Mouse (Mus musculus) limb, embryonic 14.5 days (tissue): ENCODE measurements at regions not wholly inside any gene's neighbourhood (a gene's known extent, or its start where the extent isn't known, plus 50 kb on each side); places are given as distances from the start of the nearest gene placed in this dataset.

Source experiments
- ATAC-seq: fragments of 200-750 bp; cut with Nextera tagmentation; 2 replicates; pipeline ENCODE4 v1.8.0; 2017; ENCODE audit warnings: low read depth, moderate number of reproducible peaks, moderate TSS enrichment; ENCODE audit not compliant: low FRiP score
- DNase-seq: peaks from one replicate; pipeline ENCODE4 v3.0.0-alpha.2; 2015; ENCODE audit warnings: low spot score
- H3K27ac ChIP-seq: fragments of 300-500 bp; sonication (generic); replicated peaks from 2 replicates; pipeline ENCODE4 v1.5.1; 2014; ENCODE audit warnings: low read depth, mild to moderate bottlenecking, low read length, moderate library complexity, mixed read lengths
- H3K27me3 ChIP-seq: fragments of 300-500 bp; sonication (generic); 2 replicates; pipeline ENCODE4 v1.6.1; 2014; ENCODE audit warnings: low read length, mixed read lengths; ENCODE audit not compliant: control insufficient read depth, insufficient read depth
- H3K36me3 ChIP-seq: fragments of 300-500 bp; sonication (generic); 2 replicates; pipeline ENCODE4 v1.6.1; 2014; ENCODE audit warnings: mild to moderate bottlenecking, low read length, moderate library complexity, mixed read lengths; ENCODE audit not compliant: control insufficient read depth, insufficient read depth
- H3K4me1 ChIP-seq: fragments of 300-500 bp; sonication (generic); 2 replicates; pipeline ENCODE4 v1.6.1; 2014; ENCODE audit warnings: antibody characterized with exemption, low read length, mixed read lengths; ENCODE audit not compliant: control insufficient read depth, insufficient read depth
- H3K4me2 ChIP-seq: fragments of 300-500 bp; sonication (generic); replicated peaks from 2 replicates; pipeline ENCODE4 v1.6.1; 2014; ENCODE audit warnings: low read depth, mild to moderate bottlenecking, low read length, moderate library complexity; ENCODE audit not compliant: severe bottlenecking
- H3K4me3 ChIP-seq: fragments of 300-500 bp; sonication (generic); replicated peaks from 2 replicates; pipeline ENCODE4 v1.5.1; 2014; ENCODE audit warnings: low read length
- H3K9ac ChIP-seq: fragments of 300-500 bp; sonication (generic); 2 replicates; pipeline ENCODE4 v1.6.1; 2014; ENCODE audit warnings: mild to moderate bottlenecking, low read depth, low read length, moderate library complexity; ENCODE audit not compliant: severe bottlenecking
- H3K9me3 ChIP-seq: fragments of 300-500 bp; sonication (generic); 2 replicates; pipeline ENCODE4 v1.6.1; 2016; ENCODE audit warnings: low read length; ENCODE audit not compliant: control insufficient read depth
- POLR2A ChIP-seq: fragments of 200-500 bp; IDR thresholded peaks from 2 replicates; pipeline ENCODE4 v1.8.0; 2012; ENCODE audit warnings: inconsistent platforms, mild to moderate bottlenecking, moderate library complexity, borderline replicate concordance; ENCODE audit not compliant: insufficient read depth, insufficient read length; ENCODE audit errors: extremely low read depth
- WGBS: fragments of 180-500 bp; shearing (Covaris S2); extraction: QIAGEN DNeasy Blood & Tissue Kit; methylation state at CpG from one replicate; pipeline ENCODE4 v1.1.7; 2014; 5-methylcytosine and 5-hydroxymethylcytosine counted together

DNA sequence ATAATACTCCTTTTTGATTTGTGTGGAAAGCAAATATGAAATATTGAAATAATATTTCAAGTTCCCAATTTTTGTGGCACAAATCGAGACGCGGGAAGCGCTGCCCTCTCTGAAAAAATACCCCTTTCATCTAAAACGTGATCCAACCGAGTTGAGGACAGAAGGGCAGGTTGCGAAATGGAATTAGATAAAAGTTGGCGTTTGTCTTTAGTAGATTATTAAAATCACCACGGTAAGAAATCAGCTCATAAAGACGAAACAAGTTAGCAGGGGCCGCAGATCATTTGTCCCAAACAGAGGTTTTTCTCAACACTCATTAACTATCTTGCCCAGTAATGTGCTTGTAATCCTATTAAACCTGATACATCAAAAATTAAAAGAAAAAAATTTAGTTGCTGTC is 364.2 kb upstream of the Fign start:
- H3K9me3 ChIP-seq: no peaks in the 10 kb centered on the region
- no peak overlapping the region for H3K4me3 ChIP-seq
- no peak for TF ChIP-seq POLR2A
- H3K4me2 ChIP-seq: no peak overlapping the region
- H3K27ac ChIP-seq: no peak overlapping the region
- ATAC-seq (no peak), DNase-seq (no peak)
- no peak overlapping the region for H3K9ac ChIP-seq
- no peaks in the 10 kb centered on the region for H3K27me3 ChIP-seq
- 0 out of 2 replicates have a peak, but pooled peaks cover 3% of the 10 kb centered on the region for H3K4me1 ChIP-seq
- H3K36me3 ChIP-seq: no peaks in the 10 kb centered on the region
- 57% methylated on average over 11 of the region's 11 CpGs for WGBS

DNA sequence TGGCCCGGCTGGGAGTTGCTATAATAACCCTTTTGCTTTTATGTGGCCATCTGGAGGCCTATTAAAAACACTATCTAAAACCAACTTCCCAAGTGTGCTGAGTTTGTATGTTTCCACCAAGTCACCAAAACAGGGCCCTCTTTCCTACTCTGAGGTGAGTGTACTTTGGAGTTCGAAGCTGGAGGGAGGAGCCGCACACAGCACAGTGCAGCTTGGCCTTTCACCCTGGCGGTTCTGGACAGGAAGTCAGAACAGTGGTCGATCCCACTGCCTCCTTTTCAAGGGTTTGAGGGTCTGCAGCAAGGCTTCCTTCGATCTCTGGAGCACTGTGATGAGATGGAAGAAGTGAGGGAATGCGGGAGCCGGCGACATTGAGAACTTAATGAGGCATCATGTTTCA is 363.8 kb upstream of the Fign start:
- 53% methylated on average over 9 of the region's 9 CpGs for WGBS
- Histone ChIP-seq H3K4me1 (0 out of 2 replicates have a peak, but pooled peaks cover 3% of the 10 kb centered on the region), H3K4me2 (no peak overlapping the region), H3K27me3 (no peaks in the 10 kb centered on the region), H3K27ac (no peak overlapping the region), H3K9ac (no peak overlapping the region), H3K9me3 (no peaks in the 10 kb centered on the region), H3K36me3 (no peaks in the 10 kb centered on the region), H3K4me3 (no peak overlapping the region)
- ATAC-seq (no peak), DNase-seq (no peak)
- no peak for TF ChIP-seq POLR2A

GRCm38 (mm10) chr2:64458171-64458570 is 360.3 kb upstream of the Fign start:
- TF ChIP-seq POLR2A: no peak
- H3K36me3 ChIP-seq: no peaks in the 10 kb centered on the region
- H3K27ac ChIP-seq: no peak overlapping the region
- DNase-seq: no peak
- no peaks in the 10 kb centered on the region for H3K9me3 ChIP-seq
- no peak overlapping the region for H3K9ac ChIP-seq
- no peak for ATAC-seq
- H3K27me3 ChIP-seq: no peaks in the 10 kb centered on the region
- H3K4me2 ChIP-seq: no peak overlapping the region
- no peak overlapping the region for H3K4me3 ChIP-seq
- 59% methylated on average over 5 of the region's 5 CpGs for WGBS
- H3K4me1 ChIP-seq: 0 out of 2 replicates have a peak, but pooled peaks cover 3% of the 10 kb centered on the region

- WGBS: 53% methylated on average over 6 of the region's 6 CpGs
- no peak overlapping the region for H3K4me3 ChIP-seq
- no peaks in the 10 kb centered on the region for H3K36me3 ChIP-seq
- no peak for DNase-seq
- no peak overlapping the region for H3K9ac ChIP-seq
- no peaks in the 10 kb centered on the region for H3K27me3 ChIP-seq
- no peak overlapping the region for H3K4me2 ChIP-seq
- H3K4me1 ChIP-seq: no peaks in the 10 kb centered on the region
- no peak for TF ChIP-seq POLR2A
- no peak for ATAC-seq
- no peak overlapping the region for H3K27ac ChIP-seq
- H3K9me3 ChIP-seq: no peaks in the 10 kb centered on the region
These were observed 354.9 kb upstream of the Fign start for GRCm38 (mm10) chr2:64452690-64453089.

DNA sequence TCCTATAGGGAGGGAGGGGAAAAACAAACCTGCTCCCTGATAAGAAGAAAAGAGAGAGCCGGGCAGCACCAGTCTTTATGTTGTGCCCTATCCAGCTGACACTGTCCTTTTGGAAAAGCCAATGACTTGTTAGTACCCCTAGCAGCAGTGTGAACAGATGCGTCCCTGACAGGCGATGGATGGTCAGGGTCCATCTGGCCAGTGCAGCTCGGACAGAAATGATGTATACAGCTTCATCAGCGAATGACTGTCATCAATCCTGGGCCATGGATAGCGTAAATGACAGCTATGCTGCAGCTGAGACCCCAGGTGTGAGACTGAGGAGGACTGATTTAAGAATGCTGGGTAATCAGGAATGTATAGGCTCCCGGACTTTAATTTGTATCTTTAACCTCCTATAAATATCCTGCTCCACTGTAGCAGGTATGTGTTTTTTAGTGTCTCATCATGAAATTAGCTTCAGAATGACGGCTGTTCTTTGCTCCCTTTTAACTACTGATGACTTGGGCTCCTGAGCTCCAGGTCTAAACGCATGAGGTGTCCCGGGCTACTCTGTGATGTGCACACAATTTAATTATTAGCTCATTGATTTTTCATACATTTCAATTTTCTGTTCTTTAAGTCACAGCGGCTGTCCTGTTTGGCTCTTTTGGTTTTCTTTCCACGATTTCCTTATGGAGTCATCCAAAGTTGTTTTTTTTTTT is 353.9 kb upstream of the Fign start:
- no peak for DNase-seq
- Histone ChIP-seq H3K9ac (no peak overlapping the region), H3K4me3 (no peak overlapping the region), H3K4me1 (no peaks in the 10 kb centered on the region), H3K9me3 (no peaks in the 10 kb centered on the region), H3K27me3 (no peaks in the 10 kb centered on the region), H3K27ac (no peak overlapping the region), H3K4me2 (no peak overlapping the region), H3K36me3 (no peaks in the 10 kb centered on the region)
- WGBS: 79% methylated on average over 12 of the region's 12 CpGs
- no peak for TF ChIP-seq POLR2A
- ATAC-seq: no peak
